Comparison of ENCODE assay signal across 1 mouse cellular context in the genomic region with DNA sequence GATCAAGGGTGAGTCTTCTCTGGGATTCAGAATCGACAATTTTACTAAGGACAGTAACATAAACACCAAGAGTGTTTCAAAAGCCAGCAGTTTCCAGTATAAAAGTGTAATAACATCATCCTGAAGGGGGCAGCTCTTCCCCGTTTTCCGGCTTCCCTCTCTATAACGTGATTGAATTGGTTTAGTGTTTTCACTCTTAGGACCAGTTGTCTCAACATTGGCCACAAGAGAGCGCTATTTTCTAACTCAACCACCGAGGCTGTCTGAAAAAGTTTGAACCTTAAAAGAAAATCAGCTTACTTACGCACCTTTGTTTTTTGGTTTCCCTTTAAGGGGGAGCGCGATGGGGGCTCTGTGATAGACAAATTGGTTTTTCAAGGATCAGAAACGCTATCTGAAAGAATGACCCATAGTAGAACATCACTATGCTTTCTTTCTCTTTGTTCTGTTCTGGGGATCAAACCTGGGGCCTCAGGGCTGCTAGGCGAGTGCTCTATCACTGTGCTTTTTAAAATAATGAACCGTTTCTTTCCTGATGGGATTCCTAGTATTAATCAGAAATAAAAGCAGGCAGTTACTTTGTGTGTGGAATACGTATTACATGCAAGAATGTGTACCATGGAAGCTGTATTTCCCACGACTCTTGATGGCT.
A peak's percentile ranks its signal among the peaks of the same experiment; 100 is the strongest.
TF ChIP-seq lines count a peak whose summit lies in the region.

No protein-coding gene starts in this region.

TF ChIP-seq in MEL, 35 proteins besides CTCF, POLR2A, EP300 and RAD21 (continued from another document):
- TF ChIP-seq RCOR1 (IDR thresholded peaks at IDR 0.05; ENCODE audit: low read depth, low read length) (peak; percentile 64; the same call in 1 of the 2 replicates), MAFK (IDR thresholded peaks at IDR 0.05; ENCODE audit: borderline replicate concordance, low read depth, low read length) (no peak), NRF1 (IDR thresholded peaks at IDR 0.05; ENCODE audit: insufficient read depth, low read depth, low read length, poor library complexity, severe bottlenecking) (no peak), TAL1 (IDR thresholded peaks at IDR 0.05; ENCODE audit: low read length) (no peak), ZC3H11A (IDR thresholded peaks at IDR 0.05; ENCODE audit: low read depth, low read length) (peak; percentile 100), TBP (IDR thresholded peaks at IDR 0.05; ENCODE audit: low read depth, low read length) (peak; percentile 41; the same call in 1 of the 2 replicates)
